Mouse (Mus musculus): ENCODE results near the gene Anxa11. TPM values are rescaled to one million over a fixed set of nuclear protein-coding genes. Genes with fewer than 3 reads are reported as not detected.

Anxa11 gene
- 3.2 and 6.7 TPM in 2 replicates for polyA plus RNA-seq (2012; rRNA removed)

GRCm38 (mm10) chr14:25841991-25842687 lies at the start of gene Anxa11:
Anxa11 (plus strand) TSS chr14:25842156.

GRCm38 (mm10) chr14:25903000-25903399 lies 61.0 kb downstream of the Anxa11 start, which contains the start of gene Plac9a:
Plac9a (minus strand) TSS chr14:25903100.

DNA sequence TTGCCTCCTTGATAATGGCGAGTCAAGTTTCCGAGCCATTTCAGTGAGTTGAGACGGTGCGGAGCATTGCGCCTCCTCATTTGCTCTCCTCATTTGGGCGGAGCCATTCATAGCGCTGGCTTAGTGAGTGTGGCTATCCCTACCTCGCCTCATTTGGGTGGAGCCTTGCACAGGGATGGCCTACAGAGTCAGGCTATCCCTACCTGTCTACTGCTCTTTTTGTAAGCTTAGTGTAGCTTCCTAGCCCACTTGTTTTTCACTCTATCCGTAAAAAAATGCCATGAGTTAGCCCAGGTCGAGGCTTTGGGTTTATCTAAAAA lies 85.6 kb downstream of the Anxa11 start, which contains the start of gene Tmem254a:
TSS of gene Tmem254a (minus strand) at position 111 of the 320 bp plus-strand sequence.

Other genes starting within 250 kb of the Anxa11 start
- 51.4 and 56.7 TPM in 2 replicates for gene Ppif, start 148.0 kb upstream of the Anxa11 start, polyA plus RNA-seq (2012; rRNA removed)
- gene Zcchc24, start 73.1 kb upstream of the Anxa11 start, polyA plus RNA-seq (2012; rRNA removed), result 14.5 and 21.0 TPM in 2 replicates
- gene Plac9a, start 60.9 kb downstream of the Anxa11 start, polyA plus RNA-seq (2012; rRNA removed), result not detected in 2 replicates
- 2.1 and 2.6 TPM in 2 replicates for gene Tmem254a, start 85.5 kb downstream of the Anxa11 start, polyA plus RNA-seq (2012; rRNA removed)
- gene Cphx1, start 96.1 kb downstream of the Anxa11 start, polyA plus RNA-seq (2012; rRNA removed), result 0.05 and 0.06 TPM in 2 replicates
- gene Duxbl1, start 136.4 kb downstream of the Anxa11 start, polyA plus RNA-seq (2012; rRNA removed), result 8.9 and 10.5 TPM in 2 replicates
- 5.6 and 10.3 TPM in 2 replicates for gene Gm9780, start 200.6 kb downstream of the Anxa11 start, polyA plus RNA-seq (2012; rRNA removed)
- not detected in 2 replicates for gene Tmem254c, start 225.2 kb downstream of the Anxa11 start, polyA plus RNA-seq (2012; rRNA removed)
- gene Cphx2, start 239.4 kb downstream of the Anxa11 start, polyA plus RNA-seq (2012; rRNA removed), result not detected in 2 replicates
- not detected in 2 replicates for gene Cphx3, start 240.1 kb downstream of the Anxa11 start, polyA plus RNA-seq (2012; rRNA removed)